Mouse (Mus musculus): ENCODE results near the gene Fam57b. TPM values are rescaled to one million over a fixed set of nuclear protein-coding genes. Genes with fewer than 3 reads are reported as not detected.
A peak's percentile ranks its signal among the peaks of the same experiment; 100 is the strongest.

The Fam57b gene
- 12.6 TPM in 1 of 3 replicates, not detected in the others for total RNA-seq (2017)

DNA sequence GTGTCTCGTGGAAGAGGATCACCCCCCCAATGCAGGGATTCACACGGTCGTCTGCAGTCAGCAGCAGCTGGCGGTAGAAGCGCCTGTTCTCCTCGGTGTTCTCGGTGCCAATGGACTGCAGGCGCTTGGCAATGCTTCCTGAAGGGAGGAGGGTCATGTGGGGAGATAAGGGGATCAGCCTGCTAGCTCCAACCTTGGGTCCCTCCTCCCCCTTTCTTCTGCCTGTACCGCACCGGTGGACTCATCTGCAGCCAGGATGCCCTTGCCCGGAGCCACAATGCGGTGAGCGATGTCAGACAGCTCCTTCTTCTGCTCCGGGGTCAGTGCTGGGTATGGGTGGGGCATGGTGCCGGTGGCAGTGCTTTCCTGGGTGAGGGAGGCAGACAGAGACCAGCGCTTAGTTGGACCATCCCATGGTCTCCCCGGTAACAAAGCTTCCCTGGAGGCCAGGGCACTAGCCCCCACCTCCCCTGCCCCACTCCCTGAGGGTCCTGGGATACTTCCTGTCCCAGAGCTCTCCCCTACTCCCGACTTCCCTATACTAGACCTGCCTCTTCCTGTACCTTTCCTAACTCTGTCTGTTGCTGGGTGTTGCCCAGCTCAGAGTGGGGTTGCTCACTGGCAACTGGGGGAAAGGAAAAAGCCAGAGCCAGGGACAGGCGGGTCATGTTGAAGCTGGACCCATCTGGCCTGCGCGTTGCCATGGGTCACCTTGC lies at the start of gene Fam57b:
Gene Fam57b (plus strand): TSS at position 258 of the 716 bp plus-strand sequence.
- no peak for ATAC-seq (replicated peaks; ENCODE audit: insufficient number of reproducible peaks, low FRiP score, low TSS enrichment, poor library complexity, severe bottlenecking)

DNA sequence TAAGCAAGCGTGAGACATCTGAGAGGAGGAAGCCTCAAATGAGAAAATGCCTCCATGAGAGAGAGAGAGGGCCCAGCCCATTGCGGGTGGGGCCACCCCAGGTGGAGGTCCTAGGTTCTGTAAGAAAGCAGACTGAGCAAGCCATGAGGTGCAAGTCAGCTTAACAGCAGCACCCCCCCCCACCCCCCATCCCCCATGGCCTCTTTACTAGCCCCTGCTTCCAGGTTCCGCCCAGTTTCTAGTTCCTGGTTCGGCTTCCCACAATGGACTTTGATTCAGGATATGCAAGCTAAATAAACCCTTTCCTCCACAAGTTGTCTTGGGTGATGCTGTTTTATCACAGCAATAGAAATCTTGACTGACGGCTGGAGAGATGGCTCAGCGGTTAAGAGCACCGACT lies 48.6 kb upstream of the Fam57b start:
- ATAC-seq (replicated peaks; ENCODE audit: insufficient number of reproducible peaks, low FRiP score, low TSS enrichment, poor library complexity, severe bottlenecking): no peak

DNA sequence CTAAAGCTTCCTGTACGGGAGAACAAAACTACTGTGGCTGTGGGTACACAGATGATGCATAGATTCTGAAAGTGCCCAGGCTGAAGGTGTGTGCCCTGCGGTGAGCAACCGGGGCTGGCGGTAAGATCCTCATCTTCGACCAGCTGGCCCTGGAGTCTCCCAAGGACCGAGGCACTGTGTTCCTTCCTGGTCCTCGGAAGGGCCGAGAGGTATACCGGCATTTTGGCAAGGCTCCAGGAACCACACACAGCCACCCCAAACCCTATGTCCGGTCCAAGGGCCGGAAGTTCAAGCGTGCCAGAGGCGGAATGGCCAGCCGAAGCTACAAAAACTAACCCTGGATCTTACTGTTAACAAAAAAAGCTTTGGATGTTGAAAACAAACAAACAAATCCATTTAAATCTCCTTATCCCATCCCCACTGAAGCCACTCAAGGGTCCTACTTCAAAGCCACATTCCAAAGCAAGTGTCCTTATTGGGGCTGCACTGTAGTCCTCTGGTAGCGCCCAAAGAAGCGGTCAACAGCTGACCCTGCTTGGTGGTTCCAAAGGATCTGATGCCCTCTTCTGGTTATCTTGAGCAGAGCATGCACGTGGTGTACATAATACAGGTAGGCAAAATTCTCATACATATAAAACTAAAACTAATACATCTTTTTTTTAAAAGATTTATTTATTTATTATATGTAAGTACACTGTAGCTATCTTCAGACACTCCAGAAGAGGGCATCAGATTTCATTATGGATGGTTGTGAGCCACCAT lies 47.7 kb upstream of the Fam57b start:
- no peak for ATAC-seq (replicated peaks; ENCODE audit: insufficient number of reproducible peaks, low FRiP score, low TSS enrichment, poor library complexity, severe bottlenecking)

DNA sequence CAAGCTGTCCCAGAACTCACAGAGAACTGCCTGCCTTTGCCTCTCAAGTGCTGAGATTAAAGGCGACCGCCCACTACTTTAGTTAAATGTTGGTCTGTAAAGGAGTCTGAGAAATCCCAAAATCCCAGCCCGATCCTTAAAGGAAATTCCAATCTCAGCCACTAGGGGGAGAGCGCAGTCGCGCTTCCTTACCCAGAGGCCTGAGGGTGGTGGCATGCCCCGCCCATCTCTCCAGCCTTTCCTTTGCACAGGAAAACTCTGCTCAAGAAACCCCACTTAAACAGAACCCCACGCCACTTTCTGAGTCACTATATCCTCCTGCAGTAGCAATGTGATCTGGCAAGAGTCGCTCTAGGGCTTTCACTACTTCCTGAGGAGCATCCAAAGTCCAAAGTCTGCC lies 42.6 kb upstream of the Fam57b start:
- ATAC-seq (replicated peaks; ENCODE audit: insufficient number of reproducible peaks, low FRiP score, low TSS enrichment, poor library complexity, severe bottlenecking): 0 out of 2 replicates have a peak, but pooled peaks have one; percentile 29

DNA sequence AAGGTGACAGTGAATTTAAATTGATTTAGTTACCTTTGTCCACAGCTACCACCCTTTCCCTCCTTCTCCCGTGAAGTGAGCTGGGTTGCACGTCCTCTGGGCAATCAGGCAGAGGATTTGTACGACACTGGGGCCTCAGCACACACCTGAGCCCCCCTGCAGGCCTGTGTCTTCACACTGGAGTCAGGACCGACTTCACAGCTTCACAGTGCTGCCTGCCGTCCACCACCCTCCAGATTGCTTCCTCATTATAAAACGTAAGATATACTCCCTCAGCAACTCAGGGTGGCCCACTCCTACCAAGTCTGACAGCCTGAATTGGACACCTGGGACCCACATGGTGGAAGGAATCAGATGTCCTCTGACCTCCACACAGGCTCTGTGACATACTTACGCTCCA lies 38.9 kb upstream of the Fam57b start:
- no peak for ATAC-seq (replicated peaks; ENCODE audit: insufficient number of reproducible peaks, low FRiP score, low TSS enrichment, poor library complexity, severe bottlenecking)

DNA sequence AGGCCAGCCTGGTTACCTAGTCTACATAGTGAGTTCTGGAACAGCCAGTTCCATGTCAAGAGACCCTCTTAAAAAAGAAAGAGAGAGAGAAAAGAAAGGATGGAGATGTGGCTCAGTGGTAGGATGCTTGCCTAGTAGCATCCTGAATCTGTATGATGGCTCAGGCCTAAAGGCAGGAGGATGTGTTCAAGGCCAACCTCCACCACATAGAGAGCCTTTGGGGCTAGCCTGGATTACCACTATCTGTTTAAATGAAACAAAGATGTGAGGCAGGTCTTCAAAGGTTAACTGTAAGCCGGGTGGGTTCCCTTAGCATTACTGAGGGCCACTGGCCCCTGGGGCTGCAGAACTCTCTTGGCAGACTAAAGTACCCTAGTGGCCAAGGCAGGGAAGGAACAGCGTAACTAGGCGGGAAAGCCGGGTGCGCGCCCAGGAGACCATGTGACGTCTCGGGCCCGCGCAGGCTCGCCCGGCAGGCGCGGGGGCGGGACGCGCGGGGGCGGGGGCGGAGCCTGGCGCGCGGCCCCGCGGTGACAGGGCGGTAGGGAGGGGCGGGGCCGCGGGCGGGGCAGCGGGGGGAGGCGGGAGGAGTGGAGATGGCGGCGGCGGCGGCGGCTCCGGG lies 38.3 kb upstream of the Fam57b start, which contains the start of gene Mapk3:
Gene Mapk3 (plus strand): TSS at position 552 of the 622 bp plus-strand sequence.
- peak; percentile 92 for ATAC-seq (replicated peaks; ENCODE audit: insufficient number of reproducible peaks, low FRiP score, low TSS enrichment, poor library complexity, severe bottlenecking)

DNA sequence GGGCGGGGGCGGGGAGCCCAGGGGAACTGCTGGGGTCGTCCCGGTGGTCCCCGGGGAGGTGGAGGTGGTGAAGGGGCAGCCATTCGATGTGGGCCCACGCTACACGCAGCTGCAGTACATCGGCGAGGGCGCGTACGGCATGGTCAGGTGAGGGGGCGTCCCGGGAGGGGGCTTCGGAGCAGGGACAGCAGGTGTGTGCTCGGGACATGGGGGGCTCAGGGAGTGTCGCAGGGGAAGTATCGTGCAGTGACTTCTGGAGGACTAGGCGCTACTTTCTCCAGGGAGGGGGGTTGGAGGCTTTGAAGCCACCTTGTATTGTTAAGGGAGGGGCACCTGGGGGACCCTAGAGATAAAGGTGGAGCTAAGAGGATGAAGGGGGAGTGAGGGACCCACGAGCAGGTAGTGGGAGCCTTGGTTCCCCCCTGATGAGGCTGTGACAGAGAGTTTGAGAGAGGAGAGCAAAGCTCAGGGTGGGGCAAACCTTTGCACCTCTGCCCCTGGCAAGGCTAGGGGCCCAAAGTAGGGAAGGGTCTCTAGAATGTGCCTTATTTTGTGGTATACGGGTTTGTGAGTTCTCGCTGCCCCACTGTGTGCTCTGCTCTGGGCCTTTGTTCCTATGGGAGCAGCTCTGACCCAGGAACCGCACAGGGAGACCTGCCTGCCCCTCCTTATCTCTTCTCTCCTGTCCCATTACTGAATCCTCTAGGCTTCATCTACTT lies 37.6 kb upstream of the Fam57b start:
- no peak for ATAC-seq (replicated peaks; ENCODE audit: insufficient number of reproducible peaks, low FRiP score, low TSS enrichment, poor library complexity, severe bottlenecking)

DNA sequence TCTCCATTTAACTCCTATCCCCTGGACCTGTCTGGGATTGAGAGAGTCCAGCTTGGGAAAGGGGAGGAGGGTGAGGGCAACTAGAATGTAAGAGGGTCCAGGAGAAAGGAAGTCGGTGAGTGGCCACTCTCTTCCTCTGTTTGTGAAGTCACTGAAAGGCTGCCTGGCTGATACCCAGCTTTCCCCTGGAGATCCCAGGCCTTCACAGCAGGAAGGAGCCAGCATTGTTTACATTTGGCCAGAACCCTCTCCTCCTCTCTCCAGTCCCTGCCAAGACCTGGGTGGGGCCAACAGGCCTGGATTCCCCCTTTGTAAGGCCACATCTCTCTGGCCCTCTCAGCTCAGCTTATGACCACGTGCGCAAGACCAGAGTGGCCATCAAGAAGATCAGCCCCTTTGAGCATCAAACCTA lies 37.1 kb upstream of the Fam57b start:
- ATAC-seq (replicated peaks; ENCODE audit: insufficient number of reproducible peaks, low FRiP score, low TSS enrichment, poor library complexity, severe bottlenecking): no peak

DNA sequence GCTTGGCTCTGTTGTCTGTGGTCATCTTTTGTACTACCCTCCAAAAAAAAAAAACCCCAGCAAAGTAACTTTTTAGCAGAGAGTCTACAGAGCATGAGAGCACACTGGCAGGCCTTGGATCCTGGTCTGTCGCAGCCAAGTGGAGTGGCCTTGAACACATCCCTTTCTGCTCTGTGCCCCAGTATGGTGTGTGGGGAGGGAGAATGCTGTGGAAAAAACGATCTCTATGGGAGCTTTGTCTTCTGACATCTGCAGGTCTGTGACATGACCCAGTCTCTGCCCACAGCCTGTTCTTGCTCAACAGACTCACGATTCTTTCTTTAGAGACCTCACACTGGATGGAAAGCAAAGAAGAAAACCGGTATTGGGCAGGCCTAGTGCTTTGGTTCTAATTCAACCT lies 36.5 kb upstream of the Fam57b start:
- no peak for ATAC-seq (replicated peaks; ENCODE audit: insufficient number of reproducible peaks, low FRiP score, low TSS enrichment, poor library complexity, severe bottlenecking)

DNA sequence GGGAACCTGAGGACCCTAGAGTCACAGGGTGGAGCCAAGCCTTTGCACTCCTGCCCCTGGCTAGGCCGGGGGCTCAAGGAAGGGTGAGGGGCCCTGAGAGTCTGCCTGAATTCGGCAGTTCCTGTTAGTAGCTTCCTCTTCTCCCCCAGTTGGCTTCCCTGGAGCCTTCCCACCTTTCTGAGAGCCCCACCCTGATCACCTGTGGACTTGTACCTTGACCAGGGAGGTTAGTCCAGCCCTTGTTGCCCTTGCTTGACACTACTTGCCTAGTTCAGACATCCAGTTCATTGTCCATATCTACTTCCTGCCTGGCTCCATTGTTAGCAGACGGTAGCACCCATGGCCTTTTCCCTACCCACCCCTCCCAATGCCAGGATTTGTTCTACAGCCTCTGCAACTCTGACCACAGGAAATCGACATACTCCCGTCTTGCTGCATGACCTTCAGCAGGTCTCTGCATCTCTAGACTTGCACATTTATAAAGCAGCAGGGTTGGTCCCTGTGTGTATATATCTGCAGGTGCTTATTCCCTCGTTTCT lies 35.9 kb upstream of the Fam57b start:
- no peak for ATAC-seq (replicated peaks; ENCODE audit: insufficient number of reproducible peaks, low FRiP score, low TSS enrichment, poor library complexity, severe bottlenecking)

DNA sequence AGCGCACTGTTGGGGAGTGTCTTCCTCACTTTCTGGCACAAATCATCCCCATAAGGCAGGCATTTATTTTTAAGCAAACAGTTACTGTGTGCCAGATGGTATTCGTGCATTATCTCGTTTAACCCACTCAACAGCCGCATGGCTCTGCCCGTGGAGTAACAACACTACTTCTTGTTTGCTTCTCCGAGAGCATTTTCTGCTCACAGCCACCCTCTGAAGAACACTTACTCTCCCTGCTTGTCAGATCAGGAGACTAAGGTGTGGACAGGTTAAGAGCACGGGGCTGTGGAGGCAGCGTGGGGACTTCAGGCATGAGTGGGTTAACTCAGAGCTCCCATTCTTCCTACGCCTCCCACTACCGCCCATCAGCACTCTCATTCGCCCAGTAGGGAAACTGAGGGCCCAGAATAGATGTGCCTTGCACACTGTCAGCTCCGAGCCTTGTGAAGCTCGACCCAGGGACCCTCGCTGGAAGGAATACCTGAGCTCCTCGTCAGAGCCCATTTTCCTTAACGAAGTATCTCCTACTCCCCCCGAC lies 34.9 kb upstream of the Fam57b start:
- ATAC-seq (replicated peaks; ENCODE audit: insufficient number of reproducible peaks, low FRiP score, low TSS enrichment, poor library complexity, severe bottlenecking): no peak

DNA sequence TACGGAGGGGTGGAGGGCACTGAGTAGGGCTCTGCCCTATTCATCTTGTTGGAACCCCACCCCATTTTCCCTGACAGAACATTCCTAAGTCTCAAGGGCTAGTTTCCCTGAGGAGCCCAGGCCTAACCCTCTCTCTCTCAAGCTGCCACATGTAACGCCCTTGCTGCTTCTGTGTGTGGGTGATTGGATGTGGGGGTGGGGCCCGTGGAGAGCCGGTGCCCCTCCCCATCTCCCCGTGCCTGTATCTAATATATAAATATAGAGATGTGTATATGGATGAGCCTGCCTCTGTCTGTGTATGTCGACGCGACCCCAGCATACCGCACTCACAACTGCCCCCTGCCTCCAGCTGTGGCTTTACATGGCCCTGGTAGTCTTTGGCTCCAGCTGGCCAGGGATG lies 31.9 kb upstream of the Fam57b start:
- ATAC-seq (replicated peaks; ENCODE audit: insufficient number of reproducible peaks, low FRiP score, low TSS enrichment, poor library complexity, severe bottlenecking): no peak

DNA sequence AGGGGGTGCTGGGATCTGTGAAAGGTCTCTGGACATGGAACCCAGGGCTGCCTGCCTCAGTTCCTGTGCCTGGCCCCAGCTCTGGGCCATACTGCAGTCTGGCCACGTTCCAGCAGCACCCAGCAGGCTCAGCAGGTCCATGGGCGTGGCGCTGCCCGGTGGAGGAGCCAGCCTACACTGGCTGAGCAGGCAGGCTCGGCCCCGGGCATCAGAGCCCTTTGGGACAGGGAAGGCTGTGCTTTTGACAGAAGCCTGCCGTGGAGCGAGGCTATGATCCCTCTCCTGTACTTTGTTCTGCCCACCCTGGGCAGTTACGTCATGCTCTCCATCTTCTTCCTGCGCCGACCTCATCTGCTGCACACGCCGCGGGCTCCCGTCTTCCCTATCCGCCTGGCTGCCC lies 31.3 kb upstream of the Fam57b start, which contains the start of gene Gdpd3:
Gene Gdpd3 (plus strand): TSS at position 134 of the 400 bp plus-strand sequence.
- ATAC-seq (replicated peaks; ENCODE audit: insufficient number of reproducible peaks, low FRiP score, low TSS enrichment, poor library complexity, severe bottlenecking): no peak

DNA sequence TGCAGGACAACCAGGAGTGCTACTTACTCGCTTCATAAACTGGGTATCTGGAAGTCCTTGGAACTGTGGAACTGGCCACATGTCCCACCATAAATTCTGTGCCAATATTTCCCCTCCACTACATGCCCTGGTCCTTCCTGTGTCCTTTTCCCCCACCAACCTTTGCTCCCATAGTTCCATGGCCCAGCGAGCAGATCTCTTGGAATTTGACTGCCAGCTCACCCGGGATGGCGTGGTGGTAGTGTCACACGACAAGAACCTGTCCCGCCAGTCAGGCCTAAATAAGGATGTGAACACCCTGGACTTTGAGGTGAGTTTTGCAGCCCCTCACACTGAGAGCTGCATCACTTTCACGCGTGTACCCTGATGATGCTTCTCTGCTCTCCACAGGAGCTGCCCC lies 30.5 kb upstream of the Fam57b start:
- no peak for ATAC-seq (replicated peaks; ENCODE audit: insufficient number of reproducible peaks, low FRiP score, low TSS enrichment, poor library complexity, severe bottlenecking)

DNA sequence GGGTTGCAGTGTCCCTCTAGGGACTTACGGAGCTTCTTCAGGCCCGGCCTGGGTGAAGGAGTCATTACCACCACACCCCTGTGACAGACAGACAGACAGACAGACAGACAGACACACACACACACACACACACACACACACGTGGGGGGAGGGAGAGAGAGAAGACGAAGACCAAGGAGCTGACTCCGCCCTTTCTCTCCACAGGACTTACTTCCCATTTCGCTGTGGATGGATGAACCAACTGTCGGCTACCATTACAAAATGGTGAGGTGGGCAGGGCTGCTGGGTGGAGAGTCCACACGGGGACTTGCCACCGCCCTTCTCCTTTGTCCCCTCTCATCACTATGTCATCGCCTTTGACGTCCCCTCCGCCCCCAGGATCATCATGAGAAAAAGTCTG lies 26.7 kb upstream of the Fam57b start:
- ATAC-seq (replicated peaks; ENCODE audit: insufficient number of reproducible peaks, low FRiP score, low TSS enrichment, poor library complexity, severe bottlenecking): peak; percentile 90

DNA sequence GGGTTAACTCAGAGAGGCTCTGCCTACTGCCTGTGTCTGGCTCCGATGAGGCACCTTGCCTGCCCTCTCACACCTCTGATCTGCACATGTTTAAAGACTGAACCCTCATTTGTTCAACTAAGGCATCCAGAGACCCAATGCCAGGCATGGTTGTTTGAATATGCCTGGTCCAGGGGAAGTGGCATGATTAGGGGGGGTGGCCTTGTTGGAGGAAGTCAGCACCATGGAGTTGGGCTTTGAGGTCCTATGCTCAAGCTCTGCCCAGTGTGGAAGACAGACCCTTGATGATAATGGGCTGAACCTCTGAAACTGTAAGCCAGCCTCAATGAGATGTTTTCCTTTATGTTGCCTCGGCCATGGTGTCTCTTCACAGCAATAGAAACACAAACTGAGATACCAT lies 24.1 kb upstream of the Fam57b start:
- ATAC-seq (replicated peaks; ENCODE audit: insufficient number of reproducible peaks, low FRiP score, low TSS enrichment, poor library complexity, severe bottlenecking): no peak

DNA sequence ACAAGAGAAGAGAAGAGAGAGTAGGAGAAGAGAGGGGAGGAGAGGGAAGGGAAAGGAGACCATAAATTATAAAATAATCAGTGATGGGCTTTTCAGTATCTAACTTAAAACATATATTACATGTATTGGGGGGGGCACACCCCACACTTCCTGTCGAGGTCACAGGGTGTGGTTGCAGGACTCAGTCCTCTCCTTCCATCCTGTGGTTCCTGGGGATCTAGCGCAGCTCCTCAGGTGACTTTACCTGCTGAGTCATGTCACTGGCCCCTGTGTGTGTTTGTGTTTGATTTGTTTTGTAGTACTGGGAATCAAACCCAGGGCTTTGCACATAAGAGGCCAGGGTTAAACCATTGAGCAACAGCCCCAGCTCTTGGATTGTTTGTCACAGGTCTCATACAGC lies 23.0 kb upstream of the Fam57b start:
- no peak for ATAC-seq (replicated peaks; ENCODE audit: insufficient number of reproducible peaks, low FRiP score, low TSS enrichment, poor library complexity, severe bottlenecking)

DNA sequence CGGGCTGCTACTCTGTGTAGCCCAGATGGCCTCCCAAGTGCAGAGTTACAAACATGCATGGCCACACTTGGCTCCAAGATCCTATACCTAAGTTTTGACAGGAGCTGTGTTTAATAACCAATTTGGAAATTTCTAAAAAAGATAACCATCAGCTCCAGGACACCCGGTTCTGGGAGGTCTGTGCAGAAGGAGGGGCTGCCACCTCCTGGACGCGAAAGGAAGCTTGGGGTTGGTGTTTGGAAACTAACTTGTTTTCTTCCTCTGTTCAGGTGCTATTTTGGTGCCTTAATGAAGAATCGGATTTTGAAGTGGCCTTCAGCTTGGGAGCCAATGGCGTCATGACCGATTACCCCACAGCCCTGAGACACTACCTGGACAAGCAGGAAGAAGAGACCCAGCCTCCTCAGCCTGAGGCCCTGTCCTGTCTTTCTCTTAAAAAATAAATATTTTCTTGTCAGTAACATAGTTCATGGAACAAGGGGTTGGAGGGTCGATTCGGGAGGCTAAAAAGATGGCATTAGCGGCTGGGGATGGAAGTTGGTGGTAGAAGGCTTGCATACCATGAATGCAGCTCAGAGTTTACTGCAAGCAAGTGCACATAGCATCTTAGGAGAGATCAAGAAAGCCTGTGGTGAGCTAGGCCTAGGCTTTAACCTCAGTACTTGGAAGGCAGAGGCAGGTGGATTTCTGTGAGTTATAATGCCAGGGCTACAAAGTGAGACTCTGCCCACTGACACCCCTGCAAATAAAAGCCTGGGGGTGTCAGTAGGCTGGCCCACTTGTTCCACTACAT lies 22.1 kb upstream of the Fam57b start:
- ATAC-seq (replicated peaks; ENCODE audit: insufficient number of reproducible peaks, low FRiP score, low TSS enrichment, poor library complexity, severe bottlenecking): no peak
